Mouse (Mus musculus): ENCODE results near the gene Gm48551. TPM values are rescaled to one million over a fixed set of nuclear protein-coding genes. Genes with fewer than 3 reads are reported as not detected.

The Gm48551 gene
- polyA plus RNA-seq, 1 experiment from 2014 or later = 4.2 TPM

- ATAC-seq = no peak
These were observed 21.8 kb upstream of the Gm48551 start for GRCm38 (mm10) chr10:81362336-81362949.

GRCm38 (mm10) chr10:81363436-81364346 lies 20.6 kb upstream of the Gm48551 start:
- Histone ChIP-seq H3K9me3 (replicated peaks) (no peaks in the 10 kb centered on the region), H3K27ac (no peak overlapping the region), H3K27me3 (peaks cover 34% of the 10 kb centered on the region), H3K36me3 (ENCODE audit: poor library complexity, severe bottlenecking) (peaks cover 30% of the 10 kb centered on the region), H3K9ac (peak overlapping the region; percentile 57), H3K4me2 (peak overlapping the region; percentile 62), H3K4me3 (peak overlapping the region; percentile 32), H3K4me1 (peaks cover 42% of the 10 kb centered on the region)
- ATAC-seq = no peak
- 9% methylated on average over 52 of the region's 54 CpGs for WGBS

More at GRCm38 (mm10) chr10:81362336-81362949, 21.8 kb upstream of the Gm48551 start:
- Histone ChIP-seq H3K9me3 (replicated peaks) (no peaks in the 10 kb centered on the region), H3K4me1 (peaks cover 54% of the 10 kb centered on the region), H3K27ac (no peak overlapping the region), H3K27me3 (peaks cover 34% of the 10 kb centered on the region), H3K36me3 (ENCODE audit: poor library complexity, severe bottlenecking) (peaks cover 18% of the 10 kb centered on the region), H3K4me2 (no peak overlapping the region), H3K9ac (no peak overlapping the region), H3K4me3 (no peak overlapping the region)
- 77% methylated on average over 12 of the region's 12 CpGs for WGBS

- Histone ChIP-seq H3K36me3 (ENCODE audit: poor library complexity, severe bottlenecking) (peaks cover 40% of the 10 kb centered on the region), H3K4me1 (peaks cover 37% of the 10 kb centered on the region), H3K4me2 (peak overlapping the region; percentile 62), H3K27me3 (peaks cover 34% of the 10 kb centered on the region), H3K9me3 (replicated peaks) (no peaks in the 10 kb centered on the region), H3K4me3 (peak overlapping the region; percentile 32), H3K9ac (peak overlapping the region; percentile 57), H3K27ac (no peak overlapping the region)
- 8% methylated on average over 28 of the region's 28 CpGs for whole genome bisulfite sequencing
- ATAC-seq = peak; percentile 7; the same call in 1 of the 2 replicates
These were observed 19.6 kb upstream of the Gm48551 start for GRCm38 (mm10) chr10:81364666-81365065.

- WGBS = 31% methylated on average over 4 of the region's 4 CpGs
- no peak overlapping the region for H3K4me2 ChIP-seq
- 0 out of 2 replicates have a peak overlapping the region, but pooled peaks have one; percentile 57 for H3K9ac ChIP-seq
- H3K4me3 ChIP-seq = peak overlapping the region; percentile 32; the same call in 1 of the 2 replicates
- H3K27ac ChIP-seq = no peak overlapping the region
- H3K9me3 ChIP-seq (replicated peaks) = no peaks in the 10 kb centered on the region
- 0 out of 2 replicates have a peak, but pooled peaks have one; percentile 5 for ATAC-seq
- peaks cover 43% of the 10 kb centered on the region for H3K36me3 ChIP-seq (ENCODE audit: poor library complexity, severe bottlenecking)
- peaks cover 37% of the 10 kb centered on the region for H3K4me1 ChIP-seq
- peaks cover 34% of the 10 kb centered on the region for H3K27me3 ChIP-seq
These were observed 19.2 kb upstream of the Gm48551 start for GRCm38 (mm10) chr10:81365073-81365472.

GRCm38 (mm10) chr10:81365672-81366476 lies 18.4 kb upstream of the Gm48551 start, which contains the start of gene 4930404N11Rik:
4930404N11Rik (minus strand) TSS chr10:81365816.
- Histone ChIP-seq H3K4me1 (peaks cover 37% of the 10 kb centered on the region), H3K4me3 (peak within 1 kb of the TSS; percentile 32), H3K36me3 (ENCODE audit: poor library complexity, severe bottlenecking) (peaks cover 48% of the 10 kb centered on the region), H3K27me3 (peaks cover 34% of the 10 kb centered on the region), H3K9ac (peak within 1 kb of the TSS; percentile 57), H3K9me3 (replicated peaks) (no peaks in the 10 kb centered on the region), H3K4me2 (peak within 1 kb of the TSS; percentile 62), H3K27ac (no peak within 1 kb of the TSS)
- 18% methylated on average over 12 of the region's 12 CpGs for WGBS
- ATAC-seq = 0 out of 2 replicates have a peak, but pooled peaks have one; percentile 11

- ATAC-seq = no peak
- Histone ChIP-seq H3K27ac (no peak overlapping the region), H3K4me2 (no peak overlapping the region), H3K9me3 (replicated peaks) (no peaks in the 10 kb centered on the region), H3K9ac (no peak overlapping the region; the same call in 1 of the 2 replicates), H3K27me3 (peaks cover 34% of the 10 kb centered on the region), H3K36me3 (ENCODE audit: poor library complexity, severe bottlenecking) (peaks cover 56% of the 10 kb centered on the region), H3K4me1 (peaks cover 37% of the 10 kb centered on the region), H3K4me3 (no peak overlapping the region)
- 84% methylated on average over 6 of the region's 6 CpGs for WGBS
These were observed 17.6 kb upstream of the Gm48551 start for GRCm38 (mm10) chr10:81366477-81367206.

- Histone ChIP-seq H3K4me2 (no peak overlapping the region), H3K4me3 (no peak overlapping the region), H3K9ac (no peak overlapping the region), H3K36me3 (ENCODE audit: poor library complexity, severe bottlenecking) (peaks cover 58% of the 10 kb centered on the region), H3K4me1 (peaks cover 37% of the 10 kb centered on the region), H3K27ac (no peak overlapping the region), H3K9me3 (replicated peaks) (no peaks in the 10 kb centered on the region), H3K27me3 (peaks cover 34% of the 10 kb centered on the region)
- no peak for ATAC-seq
- WGBS = 77% methylated on average over 6 of the region's 6 CpGs
These were observed 17.1 kb upstream of the Gm48551 start for GRCm38 (mm10) chr10:81367207-81367495.

- Histone ChIP-seq H3K4me2 (no peak overlapping the region), H3K36me3 (ENCODE audit: poor library complexity, severe bottlenecking) (peaks cover 54% of the 10 kb centered on the region), H3K4me1 (peaks cover 32% of the 10 kb centered on the region), H3K27ac (no peak overlapping the region), H3K27me3 (no peaks in the 10 kb centered on the region), H3K4me3 (no peak overlapping the region), H3K9me3 (replicated peaks) (no peaks in the 10 kb centered on the region), H3K9ac (no peak overlapping the region)
- 91% methylated on average over 10 of the region's 10 CpGs for WGBS
- ATAC-seq = no peak
These were observed 8.9 kb upstream of the Gm48551 start for GRCm38 (mm10) chr10:81375322-81375721.

GRCm38 (mm10) chr10:81376561-81377361 lies 7.5 kb upstream of the Gm48551 start:
- Histone ChIP-seq H3K27me3 (no peaks in the 10 kb centered on the region), H3K4me1 (peaks cover 32% of the 10 kb centered on the region), H3K4me3 (peak overlapping the region; percentile 83), H3K36me3 (ENCODE audit: poor library complexity, severe bottlenecking) (peaks cover 39% of the 10 kb centered on the region), H3K9ac (peak overlapping the region; percentile 94), H3K9me3 (replicated peaks) (no peaks in the 10 kb centered on the region), H3K27ac (peak overlapping the region; percentile 73; the same call in 1 of the 2 replicates), H3K4me2 (peak overlapping the region; percentile 92)
- 45% methylated on average over 6 of the region's 6 CpGs for WGBS
- ATAC-seq = no peak

- peak overlapping the region; percentile 92 for H3K4me2 ChIP-seq
- 55% methylated on average over 2 of the region's 2 CpGs for WGBS
- peaks cover 38% of the 10 kb centered on the region for H3K36me3 ChIP-seq (ENCODE audit: poor library complexity, severe bottlenecking)
- ATAC-seq = no peak
- no peaks in the 10 kb centered on the region for H3K27me3 ChIP-seq
- H3K27ac ChIP-seq = peak overlapping the region; percentile 73; the same call in 1 of the 2 replicates
- H3K4me3 ChIP-seq = peak overlapping the region; percentile 83
- peak overlapping the region; percentile 94 for H3K9ac ChIP-seq
- peaks cover 32% of the 10 kb centered on the region for H3K4me1 ChIP-seq
- no peaks in the 10 kb centered on the region for H3K9me3 ChIP-seq (replicated peaks)
These were observed 7.0 kb upstream of the Gm48551 start for GRCm38 (mm10) chr10:81377362-81377664.

All from forebrain, embryonic 13.5 days (tissue).